Mouse (Mus musculus): ENCODE data around the gene Hbb-bs. TPM values are rescaled to one million over a fixed set of nuclear protein-coding genes. Genes with fewer than 3 reads are reported as not detected.

Hbb-bs gene
- polyA plus RNA-seq (2014; fragmentation: Illumina TruSeq; extraction: RNeasy Lipid Tissue Mini Kit (QIAGEN cat#74804); ENCODE audit: insufficient read depth, low read depth, low replicate concordance) = 22,942 TPM

GRCm38 (mm10) chr7:103827808-103828207, at the start of gene Hbb-bs:
TSS of gene Hbb-bs (minus strand) at chr7:103828096.

GRCm38 (mm10) chr7:103853090-103853489, 25.2 kb upstream of the Hbb-bs start, which contains the start of gene Hbb-y:
TSS of gene Hbb-y (minus strand) at chr7:103853216.

DNA sequence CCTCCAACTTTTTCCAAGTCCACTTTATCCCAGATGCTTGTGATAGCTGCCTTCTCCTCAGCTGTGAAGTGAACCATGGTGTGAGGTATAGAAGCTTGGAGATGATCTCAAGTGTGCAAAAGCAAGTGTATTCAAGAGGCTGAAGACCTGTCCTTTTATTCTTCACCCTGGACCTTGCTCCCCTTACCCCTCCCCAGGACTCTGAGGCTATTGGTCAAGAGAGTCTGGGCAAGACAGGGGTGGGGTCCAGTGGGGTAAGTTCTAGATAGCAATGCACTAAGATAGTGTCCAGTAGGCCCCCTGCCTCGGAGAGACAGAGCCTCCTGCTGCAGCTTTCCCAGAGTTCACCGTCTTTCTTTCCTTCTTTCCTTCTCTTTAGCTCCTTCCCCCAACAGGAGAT, 15.1 kb upstream of the Hbb-bs start, which contains the start of gene Hbb-bh1:
Gene Hbb-bh1 (minus strand): TSS at position 131 of the 400 bp plus-strand sequence.

GRCm38 (mm10) chr7:103840268-103840667, 12.4 kb upstream of the Hbb-bs start, which contains the start of gene Hbb-bh2:
TSS of gene Hbb-bh2 (minus strand) at chr7:103840520.

DNA sequence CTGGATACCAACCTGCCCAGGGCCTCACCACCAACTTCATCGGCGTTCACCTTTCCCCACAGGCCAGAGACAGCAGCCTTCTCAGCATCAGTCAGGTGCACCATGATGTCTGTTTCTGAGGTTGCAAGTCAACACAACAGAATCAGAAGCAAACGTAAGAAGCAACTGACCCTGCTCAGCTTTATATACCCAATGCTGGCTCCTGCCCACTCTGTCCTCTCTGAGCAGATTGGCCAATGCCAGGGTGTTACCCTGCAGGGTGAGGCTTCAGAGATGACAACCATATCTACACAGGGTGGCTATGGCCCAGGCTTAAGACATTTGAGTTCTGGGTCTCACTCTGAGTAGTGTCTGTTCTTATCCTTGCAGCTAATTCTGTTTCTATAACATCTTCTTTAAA, 14.1 kb downstream of the Hbb-bs start, which contains the start of gene Hbb-bt:
Gene Hbb-bt (minus strand): TSS at position 231 of the 400 bp plus-strand sequence.

DNA sequence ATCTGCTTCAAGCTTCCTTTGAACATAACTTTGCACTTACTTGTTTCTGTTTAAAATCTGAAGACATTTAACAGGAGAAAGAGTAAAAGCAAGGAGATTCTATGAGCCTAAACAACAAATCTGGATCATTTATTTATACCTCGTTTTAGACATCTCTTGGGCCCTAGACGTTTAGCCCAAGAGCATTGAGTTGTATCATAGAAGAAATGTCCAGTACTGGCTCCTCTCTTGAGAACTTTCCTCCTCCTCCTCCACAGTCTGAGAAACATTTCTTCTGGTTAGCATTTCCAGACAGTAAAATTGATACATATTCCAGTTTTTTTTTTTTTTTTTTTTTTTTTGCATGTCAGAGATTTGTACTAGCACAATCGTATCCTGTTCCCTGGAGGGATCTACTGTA, 36.2 kb downstream of the Hbb-bs start, which contains the start of gene Olfr67:
Gene Olfr67 (minus strand): TSS at position 101 of the 400 bp plus-strand sequence.

GRCm38 (mm10) chr7:103779598-103779997, 48.3 kb downstream of the Hbb-bs start, which contains the start of gene Olfr68:
TSS of gene Olfr68 (minus strand) at chr7:103779698.

Other genes starting within 250 kb of the Hbb-bs start
- gene Olfr618, start 238.0 kb downstream of the Hbb-bs start, polyA plus RNA-seq (2014; fragmentation: Illumina TruSeq; extraction: RNeasy Lipid Tissue Mini Kit (QIAGEN cat#74804); ENCODE audit: insufficient read depth, low read depth, low replicate concordance) = not detected
- not detected for gene Olfr619, start 227.5 kb downstream of the Hbb-bs start, polyA plus RNA-seq (2014; fragmentation: Illumina TruSeq; extraction: RNeasy Lipid Tissue Mini Kit (QIAGEN cat#74804); ENCODE audit: insufficient read depth, low read depth, low replicate concordance)
- gene Olfr620, start 215.6 kb downstream of the Hbb-bs start, polyA plus RNA-seq (2014; fragmentation: Illumina TruSeq; extraction: RNeasy Lipid Tissue Mini Kit (QIAGEN cat#74804); ENCODE audit: insufficient read depth, low read depth, low replicate concordance) = not detected
- not detected for gene Olfr622, start 185.4 kb downstream of the Hbb-bs start, polyA plus RNA-seq (2014; fragmentation: Illumina TruSeq; extraction: RNeasy Lipid Tissue Mini Kit (QIAGEN cat#74804); ENCODE audit: insufficient read depth, low read depth, low replicate concordance)
- not detected for gene Olfr623, start 164.4 kb downstream of the Hbb-bs start, polyA plus RNA-seq (2014; fragmentation: Illumina TruSeq; extraction: RNeasy Lipid Tissue Mini Kit (QIAGEN cat#74804); ENCODE audit: insufficient read depth, low read depth, low replicate concordance)
- 0.04 TPM for gene Olfr624, start 156.9 kb downstream of the Hbb-bs start, polyA plus RNA-seq (2014; fragmentation: Illumina TruSeq; extraction: RNeasy Lipid Tissue Mini Kit (QIAGEN cat#74804); ENCODE audit: insufficient read depth, low read depth, low replicate concordance)
- not detected for gene Olfr625-ps1, start 145.4 kb downstream of the Hbb-bs start, polyA plus RNA-seq (2014; fragmentation: Illumina TruSeq; extraction: RNeasy Lipid Tissue Mini Kit (QIAGEN cat#74804); ENCODE audit: insufficient read depth, low read depth, low replicate concordance)
- gene Olfr243, start 113.4 kb downstream of the Hbb-bs start, polyA plus RNA-seq (2014; fragmentation: Illumina TruSeq; extraction: RNeasy Lipid Tissue Mini Kit (QIAGEN cat#74804); ENCODE audit: insufficient read depth, low read depth, low replicate concordance) = not detected
- not detected for gene Olfr628, start 97.7 kb downstream of the Hbb-bs start, polyA plus RNA-seq (2014; fragmentation: Illumina TruSeq; extraction: RNeasy Lipid Tissue Mini Kit (QIAGEN cat#74804); ENCODE audit: insufficient read depth, low read depth, low replicate concordance)
- not detected for gene Olfr629, start 83.2 kb downstream of the Hbb-bs start, polyA plus RNA-seq (2014; fragmentation: Illumina TruSeq; extraction: RNeasy Lipid Tissue Mini Kit (QIAGEN cat#74804); ENCODE audit: insufficient read depth, low read depth, low replicate concordance)
- not detected for gene Olfr630, start 70.8 kb downstream of the Hbb-bs start, polyA plus RNA-seq (2014; fragmentation: Illumina TruSeq; extraction: RNeasy Lipid Tissue Mini Kit (QIAGEN cat#74804); ENCODE audit: insufficient read depth, low read depth, low replicate concordance)
- not detected for gene Olfr69, start 56.5 kb downstream of the Hbb-bs start, polyA plus RNA-seq (2014; fragmentation: Illumina TruSeq; extraction: RNeasy Lipid Tissue Mini Kit (QIAGEN cat#74804); ENCODE audit: insufficient read depth, low read depth, low replicate concordance)
- not detected for gene Olfr68, start 48.4 kb downstream of the Hbb-bs start, polyA plus RNA-seq (2014; fragmentation: Illumina TruSeq; extraction: RNeasy Lipid Tissue Mini Kit (QIAGEN cat#74804); ENCODE audit: insufficient read depth, low read depth, low replicate concordance)
- gene Olfr67, start 36.3 kb downstream of the Hbb-bs start, polyA plus RNA-seq (2014; fragmentation: Illumina TruSeq; extraction: RNeasy Lipid Tissue Mini Kit (QIAGEN cat#74804); ENCODE audit: insufficient read depth, low read depth, low replicate concordance) = not detected
- gene Hbb-bt, start 14.1 kb downstream of the Hbb-bs start, polyA plus RNA-seq (2014; fragmentation: Illumina TruSeq; extraction: RNeasy Lipid Tissue Mini Kit (QIAGEN cat#74804); ENCODE audit: insufficient read depth, low read depth, low replicate concordance) = 3,244 TPM
- gene Hbb-bh2, start 12.4 kb upstream of the Hbb-bs start, polyA plus RNA-seq (2014; fragmentation: Illumina TruSeq; extraction: RNeasy Lipid Tissue Mini Kit (QIAGEN cat#74804); ENCODE audit: insufficient read depth, low read depth, low replicate concordance) = not detected
- gene Hbb-bh1, start 15.1 kb upstream of the Hbb-bs start, polyA plus RNA-seq (2014; fragmentation: Illumina TruSeq; extraction: RNeasy Lipid Tissue Mini Kit (QIAGEN cat#74804); ENCODE audit: insufficient read depth, low read depth, low replicate concordance) = not detected
- gene Hbb-y, start 25.1 kb upstream of the Hbb-bs start, polyA plus RNA-seq (2014; fragmentation: Illumina TruSeq; extraction: RNeasy Lipid Tissue Mini Kit (QIAGEN cat#74804); ENCODE audit: insufficient read depth, low read depth, low replicate concordance) = not detected
- gene Olfr66, start 58.2 kb upstream of the Hbb-bs start, polyA plus RNA-seq (2014; fragmentation: Illumina TruSeq; extraction: RNeasy Lipid Tissue Mini Kit (QIAGEN cat#74804); ENCODE audit: insufficient read depth, low read depth, low replicate concordance) = not detected
- not detected for gene Olfr64, start 66.4 kb upstream of the Hbb-bs start, polyA plus RNA-seq (2014; fragmentation: Illumina TruSeq; extraction: RNeasy Lipid Tissue Mini Kit (QIAGEN cat#74804); ENCODE audit: insufficient read depth, low read depth, low replicate concordance)
- gene Olfr65, start 75.4 kb upstream of the Hbb-bs start, polyA plus RNA-seq (2014; fragmentation: Illumina TruSeq; extraction: RNeasy Lipid Tissue Mini Kit (QIAGEN cat#74804); ENCODE audit: insufficient read depth, low read depth, low replicate concordance) = not detected
- gene Olfr631, start 100.7 kb upstream of the Hbb-bs start, polyA plus RNA-seq (2014; fragmentation: Illumina TruSeq; extraction: RNeasy Lipid Tissue Mini Kit (QIAGEN cat#74804); ENCODE audit: insufficient read depth, low read depth, low replicate concordance) = not detected
- not detected for gene Olfr632, start 106.3 kb upstream of the Hbb-bs start, polyA plus RNA-seq (2014; fragmentation: Illumina TruSeq; extraction: RNeasy Lipid Tissue Mini Kit (QIAGEN cat#74804); ENCODE audit: insufficient read depth, low read depth, low replicate concordance)
- not detected for gene Olfr633, start 116.3 kb upstream of the Hbb-bs start, polyA plus RNA-seq (2014; fragmentation: Illumina TruSeq; extraction: RNeasy Lipid Tissue Mini Kit (QIAGEN cat#74804); ENCODE audit: insufficient read depth, low read depth, low replicate concordance)
- not detected for gene Olfr635, start 143.1 kb upstream of the Hbb-bs start, polyA plus RNA-seq (2014; fragmentation: Illumina TruSeq; extraction: RNeasy Lipid Tissue Mini Kit (QIAGEN cat#74804); ENCODE audit: insufficient read depth, low read depth, low replicate concordance)
- not detected for gene Olfr638, start 170.7 kb upstream of the Hbb-bs start, polyA plus RNA-seq (2014; fragmentation: Illumina TruSeq; extraction: RNeasy Lipid Tissue Mini Kit (QIAGEN cat#74804); ENCODE audit: insufficient read depth, low read depth, low replicate concordance)
- gene Olfr639, start 189.2 kb upstream of the Hbb-bs start, polyA plus RNA-seq (2014; fragmentation: Illumina TruSeq; extraction: RNeasy Lipid Tissue Mini Kit (QIAGEN cat#74804); ENCODE audit: insufficient read depth, low read depth, low replicate concordance) = not detected
- not detected for gene Olfr640, start 197.5 kb upstream of the Hbb-bs start, polyA plus RNA-seq (2014; fragmentation: Illumina TruSeq; extraction: RNeasy Lipid Tissue Mini Kit (QIAGEN cat#74804); ENCODE audit: insufficient read depth, low read depth, low replicate concordance)
- gene Olfr641, start 207.3 kb upstream of the Hbb-bs start, polyA plus RNA-seq (2014; fragmentation: Illumina TruSeq; extraction: RNeasy Lipid Tissue Mini Kit (QIAGEN cat#74804); ENCODE audit: insufficient read depth, low read depth, low replicate concordance) = not detected
- gene Olfr642, start 224.6 kb upstream of the Hbb-bs start, polyA plus RNA-seq (2014; fragmentation: Illumina TruSeq; extraction: RNeasy Lipid Tissue Mini Kit (QIAGEN cat#74804); ENCODE audit: insufficient read depth, low read depth, low replicate concordance) = not detected
- not detected for gene 4930516K23Rik, start 233.3 kb upstream of the Hbb-bs start, polyA plus RNA-seq (2014; fragmentation: Illumina TruSeq; extraction: RNeasy Lipid Tissue Mini Kit (QIAGEN cat#74804); ENCODE audit: insufficient read depth, low read depth, low replicate concordance)
- gene Olfr644, start 243.8 kb upstream of the Hbb-bs start, polyA plus RNA-seq (2014; fragmentation: Illumina TruSeq; extraction: RNeasy Lipid Tissue Mini Kit (QIAGEN cat#74804); ENCODE audit: insufficient read depth, low read depth, low replicate concordance) = not detected

All from lung, adult 10 weeks (tissue).